Mouse (Mus musculus) forebrain, embryonic 12.5 days (tissue): Measurements from ENCODE around the gene Foxd3. TPM values are rescaled to one million over a fixed set of nuclear protein-coding genes. Genes with fewer than 3 reads are reported as not detected.

Source experiments
- microRNA-seq: library from miRNA; unstranded; fragments of <30 nt; microRNA quantifications from one replicate; pipeline ENCODE4, GENCODE M21; 2017
- polyA plus RNA-seq: library from polyadenylated mRNA; unstranded; fragments of >200 nt; fragmentation: Nextera tagmentation; extraction: Ambion mirVana; gene quantifications from 2 replicates; pipeline ENCODE4 v1.2.1, GENCODE M21; 2016

Gene Foxd3
- polyA plus RNA-seq, 1 experiment from 2014 or later = 0.13 TPM

Small RNA genes lying within 50 kb of the gene (microRNA-seq; reads per million reads assigned to microRNA genes)
- gene Gm23366 = not detected

Other genes starting within 250 kb of the Foxd3 start
- 14.2 and 15.7 TPM in 2 replicates for gene Alg6, start 59.4 kb downstream of the Foxd3 start, polyA plus RNA-seq
- gene Efcab7, start 172.9 kb downstream of the Foxd3 start, polyA plus RNA-seq = 28.9 and 30.8 TPM in 2 replicates